Mouse (Mus musculus): ENCODE results near the gene Sdsl. TPM values are rescaled to one million over a fixed set of nuclear protein-coding genes. Genes with fewer than 3 reads are reported as not detected.
"Not testable (repeated sequence)": the region's sequence is repeated elsewhere in the genome, so short reads cannot be mapped to it uniquely, and the experiment has no call there.

Sdsl gene
- polyA plus RNA-seq, 1 experiment from 2014 or later: 6.9 TPM

GRCm38 (mm10) chr5:120505781-120506180 lies 33.2 kb upstream of the Sdsl start:
- no peak for ATAC-seq (ENCODE audit: low read depth)
- Histone ChIP-seq H3K27ac (replicated peaks) (no peak overlapping the region), H3K36me3 (no peaks in the 10 kb centered on the region), H3K4me2 (no peak overlapping the region), H3K27me3 (no peaks in the 10 kb centered on the region), H3K9me3 (no peaks in the 10 kb centered on the region), H3K9ac (no peak overlapping the region), H3K4me1 (replicated peaks) (peaks cover 46% of the 10 kb centered on the region), H3K4me3 (no peak overlapping the region)
- WGBS: 70% methylated on average over 9 of the region's 9 CpGs

GRCm38 (mm10) chr5:120505368-120505767 lies 32.8 kb upstream of the Sdsl start:
- Histone ChIP-seq H3K4me2 (no peak overlapping the region), H3K4me1 (replicated peaks) (peaks cover 42% of the 10 kb centered on the region), H3K4me3 (no peak overlapping the region), H3K9ac (no peak overlapping the region), H3K36me3 (no peaks in the 10 kb centered on the region), H3K27ac (replicated peaks) (no peak overlapping the region), H3K9me3 (no peaks in the 10 kb centered on the region), H3K27me3 (no peaks in the 10 kb centered on the region)
- ATAC-seq (ENCODE audit: low read depth): no peak
- 17% methylated on average over 16 of the region's 16 CpGs for WGBS

- H3K9me3 ChIP-seq: no peaks in the 10 kb centered on the region
- H3K9ac ChIP-seq: peak within 1 kb of the TSS; percentile 83
- 0 out of 2 replicates have a peak within 1 kb of the TSS, but pooled peaks have one; percentile 46 for H3K27ac ChIP-seq (replicated peaks)
- WGBS: 1% methylated on average over 52 of the region's 55 CpGs
- H3K27me3 ChIP-seq: no peaks in the 10 kb centered on the region
- ATAC-seq (ENCODE audit: low read depth): peak; percentile 67
- H3K36me3 ChIP-seq: peaks cover 10% of the 10 kb centered on the region; the same call in 1 of the 2 replicates
- peak within 1 kb of the TSS; percentile 89 for H3K4me3 ChIP-seq
- H3K4me1 ChIP-seq (replicated peaks): peaks cover 36% of the 10 kb centered on the region
- H3K4me2 ChIP-seq: peak within 1 kb of the TSS; percentile 93
Measured at GRCm38 (mm10) chr5:120503144-120503795, 30.7 kb upstream of the Sdsl start, which contains the start of gene Plbd2. Plbd2 (minus strand) TSS chr5:120503625.

- Histone ChIP-seq H3K27me3 (no peaks in the 10 kb centered on the region), H3K27ac (replicated peaks) (no peak overlapping the region), H3K4me2 (peak overlapping the region; percentile 93), H3K36me3 (peaks cover 14% of the 10 kb centered on the region; the same call in 1 of the 2 replicates), H3K4me3 (peak overlapping the region; percentile 89), H3K9me3 (no peaks in the 10 kb centered on the region), H3K9ac (peak overlapping the region; percentile 83), H3K4me1 (replicated peaks) (peaks cover 36% of the 10 kb centered on the region)
- WGBS: 9% methylated on average over 12 of the region's 12 CpGs
- ATAC-seq (ENCODE audit: low read depth): no peak
Measured at GRCm38 (mm10) chr5:120502675-120503143, 30.1 kb upstream of the Sdsl start.

GRCm38 (mm10) chr5:120502147-120502621 lies 29.6 kb upstream of the Sdsl start:
- Histone ChIP-seq H3K9ac (peak overlapping the region; percentile 83), H3K27ac (replicated peaks) (no peak overlapping the region), H3K27me3 (no peaks in the 10 kb centered on the region), H3K4me1 (replicated peaks) (peaks cover 32% of the 10 kb centered on the region), H3K4me2 (peak overlapping the region; percentile 93), H3K36me3 (peaks cover 19% of the 10 kb centered on the region), H3K9me3 (no peaks in the 10 kb centered on the region), H3K4me3 (peak overlapping the region; percentile 89)
- WGBS: 74% methylated on average over 9 of the region's 9 CpGs
- no peak for ATAC-seq (ENCODE audit: low read depth)

GRCm38 (mm10) chr5:120500609-120501008 lies 28.0 kb upstream of the Sdsl start:
- not testable (repeated sequence) for H3K4me2 ChIP-seq; H3K27me3 ChIP-seq; H3K9me3 ChIP-seq; H3K9ac ChIP-seq; H3K4me3 ChIP-seq; H3K27ac ChIP-seq (replicated peaks); ATAC-seq (ENCODE audit: low read depth)
- Histone ChIP-seq H3K36me3 (peaks cover 30% of the 10 kb centered on the region), H3K4me1 (replicated peaks) (peaks cover 22% of the 10 kb centered on the region)
- WGBS: 90% methylated on average over 9 of the region's 9 CpGs

GRCm38 (mm10) chr5:120499202-120499601 lies 26.6 kb upstream of the Sdsl start:
- Histone ChIP-seq H3K9me3 (no peaks in the 10 kb centered on the region), H3K4me3 (no peak overlapping the region), H3K36me3 (peaks cover 40% of the 10 kb centered on the region), H3K27me3 (no peaks in the 10 kb centered on the region), H3K4me2 (no peak overlapping the region), H3K4me1 (replicated peaks) (peaks cover 18% of the 10 kb centered on the region), H3K27ac (replicated peaks) (no peak overlapping the region), H3K9ac (no peak overlapping the region; the same call in 1 of the 2 replicates)
- WGBS: 91% methylated on average over 4 of the region's 4 CpGs
- no peak for ATAC-seq (ENCODE audit: low read depth)

GRCm38 (mm10) chr5:120497071-120497470 lies 24.5 kb upstream of the Sdsl start:
- Histone ChIP-seq H3K27ac (replicated peaks) (no peak overlapping the region), H3K9ac (no peak overlapping the region), H3K36me3 (peaks cover 62% of the 10 kb centered on the region), H3K9me3 (no peaks in the 10 kb centered on the region), H3K4me3 (no peak overlapping the region), H3K4me1 (replicated peaks) (peaks cover 12% of the 10 kb centered on the region), H3K27me3 (no peaks in the 10 kb centered on the region), H3K4me2 (no peak overlapping the region)
- 92% methylated on average over 3 of the region's 3 CpGs for WGBS
- no peak for ATAC-seq (ENCODE audit: low read depth)

- WGBS: 91% methylated on average over 13 of the region's 13 CpGs
- H3K27ac ChIP-seq (replicated peaks): no peak overlapping the region
- H3K4me2 ChIP-seq: no peak overlapping the region
- no peak overlapping the region for H3K9ac ChIP-seq
- no peaks in the 10 kb centered on the region for H3K9me3 ChIP-seq
- H3K4me1 ChIP-seq (replicated peaks): peaks cover 7% of the 10 kb centered on the region
- peaks cover 67% of the 10 kb centered on the region for H3K36me3 ChIP-seq
- no peak for ATAC-seq (ENCODE audit: low read depth)
- no peaks in the 10 kb centered on the region for H3K27me3 ChIP-seq
- no peak overlapping the region for H3K4me3 ChIP-seq
Measured at GRCm38 (mm10) chr5:120495703-120496226, 23.2 kb upstream of the Sdsl start.

GRCm38 (mm10) chr5:120495064-120495702 lies 22.6 kb upstream of the Sdsl start:
- WGBS: 80% methylated on average over 10 of the region's 10 CpGs
- peaks cover 73% of the 10 kb centered on the region for H3K36me3 ChIP-seq
- no peaks in the 10 kb centered on the region for H3K27me3 ChIP-seq
- peaks cover 13% of the 10 kb centered on the region for H3K4me1 ChIP-seq (replicated peaks)
- H3K27ac ChIP-seq (replicated peaks): no peak overlapping the region
- H3K9ac ChIP-seq: no peak overlapping the region
- no peaks in the 10 kb centered on the region for H3K9me3 ChIP-seq
- H3K4me2 ChIP-seq: no peak overlapping the region
- ATAC-seq (ENCODE audit: low read depth): no peak
- no peak overlapping the region for H3K4me3 ChIP-seq

- Histone ChIP-seq H3K4me2 (no peak overlapping the region), H3K36me3 (peaks cover 76% of the 10 kb centered on the region), H3K27me3 (no peaks in the 10 kb centered on the region), H3K4me3 (no peak overlapping the region), H3K4me1 (replicated peaks) (peaks cover 13% of the 10 kb centered on the region), H3K9ac (no peak overlapping the region), H3K27ac (replicated peaks) (0 out of 2 replicates have a peak overlapping the region, but pooled peaks have one; percentile 23), H3K9me3 (no peaks in the 10 kb centered on the region)
- ATAC-seq (ENCODE audit: low read depth): no peak
- 71% methylated on average over 9 of the region's 9 CpGs for WGBS
Measured at GRCm38 (mm10) chr5:120493873-120494395, 21.3 kb upstream of the Sdsl start.

GRCm38 (mm10) chr5:120493440-120493839 lies 20.8 kb upstream of the Sdsl start:
- Histone ChIP-seq H3K27me3 (no peaks in the 10 kb centered on the region), H3K27ac (replicated peaks) (0 out of 2 replicates have a peak overlapping the region, but pooled peaks have one; percentile 23), H3K4me1 (replicated peaks) (peaks cover 13% of the 10 kb centered on the region), H3K9me3 (no peaks in the 10 kb centered on the region), H3K36me3 (peaks cover 77% of the 10 kb centered on the region), H3K4me2 (no peak overlapping the region), H3K9ac (no peak overlapping the region), H3K4me3 (no peak overlapping the region)
- ATAC-seq (ENCODE audit: low read depth): no peak
- 86% methylated on average over 6 of the region's 6 CpGs for WGBS

All from neural tube, embryonic 13.5 days (tissue).